Mouse (Mus musculus) intestine, embryonic 15.5 days (tissue): ENCODE results near the gene Tbc1d9b. TPM values are rescaled to one million over a fixed set of nuclear protein-coding genes. Genes with fewer than 3 reads are reported as not detected.

ENCODE experiments used
- ATAC-seq: fragments of 200-750 bp; cut with Nextera tagmentation; 2 replicates; pipeline ENCODE4 v1.8.0; 2017; ENCODE audit warnings: moderate TSS enrichment, moderate library complexity
- H3K27ac ChIP-seq: fragments of 300-500 bp; sonication (generic); 2 replicates; pipeline ENCODE4 v1.5.1; 2015; ENCODE audit warnings: mild to moderate bottlenecking, inconsistent platforms
- H3K27me3 ChIP-seq: fragments of 300-500 bp; sonication (generic); replicated peaks from 2 replicates; pipeline ENCODE4 v1.6.1; 2015; ENCODE audit warnings: inconsistent platforms
- H3K36me3 ChIP-seq: fragments of 300-500 bp; sonication (generic); 2 replicates; pipeline ENCODE4 v1.6.1; 2015; ENCODE audit warnings: inconsistent platforms
- H3K4me1 ChIP-seq: fragments of 300-500 bp; sonication (generic); replicated peaks from 2 replicates; pipeline ENCODE4 v1.6.1; 2015; ENCODE audit warnings: inconsistent platforms
- H3K4me2 ChIP-seq: fragments of 300-500 bp; sonication (generic); replicated peaks from 2 replicates; pipeline ENCODE4 v1.6.1; 2015; ENCODE audit warnings: mild to moderate bottlenecking, inconsistent platforms
- H3K4me3 ChIP-seq: fragments of 300-500 bp; sonication (generic); replicated peaks from 2 replicates; pipeline ENCODE4 v1.5.1; 2015; ENCODE audit warnings: inconsistent platforms
- H3K9ac ChIP-seq: fragments of 300-500 bp; sonication (generic); 2 replicates; pipeline ENCODE4 v1.6.1; 2015; ENCODE audit warnings: inconsistent platforms
- H3K9me3 ChIP-seq: fragments of 300-500 bp; sonication (generic); 2 replicates; pipeline ENCODE4 v1.6.1; 2016; ENCODE audit warnings: inconsistent platforms
- WGBS: fragments of 180-500 bp; shearing (Covaris S2); methylation state at CpG from one replicate; pipeline ENCODE4 v1.1.7; 2015; 5-methylcytosine and 5-hydroxymethylcytosine counted together
- polyA plus RNA-seq: library from polyadenylated mRNA; unstranded; fragments of >200 nt; fragmentation: Nextera tagmentation; extraction: Ambion mirVana; gene quantifications from 2 replicates; pipeline ENCODE4 v1.2.1, GENCODE M21; 2015

The Tbc1d9b gene
- polyA plus RNA-seq, 1 experiment from 2014 or later = 31.5 TPM

GRCm38 (mm10) chr11:50147267-50147957, 16.2 kb downstream of the Tbc1d9b start:
- Histone ChIP-seq H3K27me3 (no peaks in the 10 kb centered on the region), H3K4me2 (no peak overlapping the region), H3K9me3 (no peaks in the 10 kb centered on the region), H3K4me1 (no peaks in the 10 kb centered on the region), H3K36me3 (peaks cover 61% of the 10 kb centered on the region), H3K27ac (no peak overlapping the region), H3K4me3 (no peak overlapping the region), H3K9ac (no peak overlapping the region)
- 82% methylated on average over 9 of the region's 9 CpGs for WGBS
- no peak for ATAC-seq

DNA sequence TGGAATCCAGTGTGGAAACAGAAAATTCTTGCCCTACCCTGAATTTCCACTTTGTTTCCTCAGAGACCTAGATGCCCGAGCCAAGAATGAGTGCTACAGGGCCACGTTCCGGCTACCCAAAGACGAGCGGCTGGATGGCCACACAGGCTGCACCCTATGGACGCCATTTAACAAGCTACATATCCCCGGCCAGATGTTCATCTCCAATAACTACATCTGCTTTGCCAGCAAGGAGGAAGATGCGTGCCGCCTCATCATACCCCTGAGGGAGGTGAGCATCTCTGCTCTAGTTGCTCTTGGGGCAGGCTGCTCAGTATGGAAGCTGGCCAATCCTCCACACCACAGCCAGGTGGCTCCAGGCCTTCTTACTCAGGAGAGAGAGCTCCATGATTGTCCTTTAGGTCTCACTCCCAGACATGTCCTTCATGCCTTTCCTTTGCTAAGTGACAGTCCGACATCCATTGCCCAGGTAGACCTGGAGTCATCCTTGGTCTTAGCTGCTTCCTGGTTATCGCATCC, 16.8 kb downstream of the Tbc1d9b start:
- no peak overlapping the region for H3K27ac ChIP-seq
- 96% methylated on average over 11 of the region's 11 CpGs for WGBS
- H3K9ac ChIP-seq = no peak overlapping the region
- no peak for ATAC-seq
- no peaks in the 10 kb centered on the region for H3K4me1 ChIP-seq
- H3K9me3 ChIP-seq = no peaks in the 10 kb centered on the region
- H3K4me2 ChIP-seq = no peak overlapping the region
- no peak overlapping the region for H3K4me3 ChIP-seq
- H3K27me3 ChIP-seq = no peaks in the 10 kb centered on the region
- peaks cover 65% of the 10 kb centered on the region for H3K36me3 ChIP-seq

GRCm38 (mm10) chr11:50149200-50149599, 18.0 kb downstream of the Tbc1d9b start:
- Histone ChIP-seq H3K27ac (no peak overlapping the region), H3K4me3 (no peak overlapping the region), H3K4me2 (no peak overlapping the region), H3K27me3 (no peaks in the 10 kb centered on the region), H3K9me3 (no peaks in the 10 kb centered on the region), H3K4me1 (no peaks in the 10 kb centered on the region), H3K9ac (no peak overlapping the region), H3K36me3 (peaks cover 62% of the 10 kb centered on the region)
- WGBS = 85% methylated on average over 7 of the region's 7 CpGs
- ATAC-seq = no peak

DNA sequence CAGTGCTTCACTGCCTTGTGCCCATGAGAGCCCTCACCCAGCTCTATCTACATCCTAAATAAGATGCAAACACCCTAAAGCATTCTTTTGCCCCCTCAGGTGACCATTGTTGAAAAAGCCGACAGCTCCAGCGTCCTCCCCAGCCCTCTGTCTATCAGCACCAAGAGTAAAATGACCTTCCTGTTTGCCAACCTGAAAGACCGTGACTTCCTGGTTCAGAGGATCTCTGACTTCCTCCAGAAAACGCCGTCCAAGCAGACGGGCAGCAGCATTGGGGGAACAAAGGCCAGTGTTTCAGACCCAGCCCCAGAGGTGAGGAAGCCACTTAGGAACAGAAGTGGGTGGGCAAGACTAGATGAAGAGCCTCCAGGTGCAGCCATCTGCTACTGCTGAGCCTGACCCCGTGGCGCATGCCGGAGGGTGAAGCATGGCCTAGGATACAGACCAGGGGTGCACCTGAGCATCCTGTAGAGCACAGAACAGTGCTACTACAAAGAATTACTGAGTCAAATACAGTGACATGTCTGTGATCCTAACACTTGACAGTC, 18.5 kb downstream of the Tbc1d9b start:
- no peaks in the 10 kb centered on the region for H3K9me3 ChIP-seq
- no peak for ATAC-seq
- peaks cover 62% of the 10 kb centered on the region for H3K36me3 ChIP-seq
- no peak overlapping the region for H3K4me3 ChIP-seq
- no peak overlapping the region for H3K27ac ChIP-seq
- H3K4me2 ChIP-seq = no peak overlapping the region
- H3K9ac ChIP-seq = no peak overlapping the region
- H3K27me3 ChIP-seq = no peaks in the 10 kb centered on the region
- no peaks in the 10 kb centered on the region for H3K4me1 ChIP-seq
- 88% methylated on average over 9 of the region's 9 CpGs for WGBS

- Histone ChIP-seq H3K27me3 (no peaks in the 10 kb centered on the region), H3K9ac (no peak overlapping the region), H3K27ac (no peak overlapping the region), H3K4me3 (no peak overlapping the region), H3K36me3 (peaks cover 58% of the 10 kb centered on the region), H3K4me1 (no peaks in the 10 kb centered on the region), H3K4me2 (no peak overlapping the region), H3K9me3 (no peaks in the 10 kb centered on the region)
- no peak for ATAC-seq
- 92% methylated on average over 3 of the region's 3 CpGs for WGBS
Observed at GRCm38 (mm10) chr11:50151374-50151773, 20.2 kb downstream of the Tbc1d9b start.

DNA sequence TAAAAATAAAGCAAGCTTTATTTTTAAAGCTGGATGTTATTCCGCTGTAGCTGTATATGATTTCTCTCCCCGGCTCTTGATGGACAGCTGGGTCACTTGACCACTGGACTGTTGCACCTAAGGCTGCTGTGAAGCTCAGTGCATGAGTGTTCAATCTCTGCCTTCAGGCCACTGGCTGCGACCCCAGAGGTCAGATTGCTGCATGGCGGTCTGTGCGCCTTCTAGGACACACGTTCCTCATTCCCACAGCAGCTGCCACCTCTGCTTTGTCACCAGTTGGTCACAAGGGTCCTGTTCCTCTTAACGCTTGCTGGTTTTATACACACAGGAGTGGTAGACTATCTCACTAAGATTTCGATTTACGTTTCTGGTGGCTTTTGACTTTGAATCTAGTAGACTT, 23.0 kb downstream of the Tbc1d9b start:
- H3K27me3 ChIP-seq = no peaks in the 10 kb centered on the region
- ATAC-seq = no peak
- no peak overlapping the region for H3K9ac ChIP-seq
- 78% methylated on average over 9 of the region's 9 CpGs for WGBS
- peaks cover 64% of the 10 kb centered on the region for H3K36me3 ChIP-seq
- no peaks in the 10 kb centered on the region for H3K4me1 ChIP-seq
- no peaks in the 10 kb centered on the region for H3K9me3 ChIP-seq
- no peak overlapping the region for H3K4me3 ChIP-seq
- H3K4me2 ChIP-seq = no peak overlapping the region
- no peak overlapping the region for H3K27ac ChIP-seq

GRCm38 (mm10) chr11:50154777-50155520, 23.8 kb downstream of the Tbc1d9b start:
- no peak overlapping the region for H3K9ac ChIP-seq
- H3K27me3 ChIP-seq = no peaks in the 10 kb centered on the region
- no peaks in the 10 kb centered on the region for H3K9me3 ChIP-seq
- ATAC-seq = no peak
- no peak overlapping the region for H3K4me2 ChIP-seq
- H3K27ac ChIP-seq = no peak overlapping the region
- peaks cover 60% of the 10 kb centered on the region for H3K36me3 ChIP-seq
- WGBS = 85% methylated on average over 12 of the region's 12 CpGs
- no peaks in the 10 kb centered on the region for H3K4me1 ChIP-seq
- no peak overlapping the region for H3K4me3 ChIP-seq

DNA sequence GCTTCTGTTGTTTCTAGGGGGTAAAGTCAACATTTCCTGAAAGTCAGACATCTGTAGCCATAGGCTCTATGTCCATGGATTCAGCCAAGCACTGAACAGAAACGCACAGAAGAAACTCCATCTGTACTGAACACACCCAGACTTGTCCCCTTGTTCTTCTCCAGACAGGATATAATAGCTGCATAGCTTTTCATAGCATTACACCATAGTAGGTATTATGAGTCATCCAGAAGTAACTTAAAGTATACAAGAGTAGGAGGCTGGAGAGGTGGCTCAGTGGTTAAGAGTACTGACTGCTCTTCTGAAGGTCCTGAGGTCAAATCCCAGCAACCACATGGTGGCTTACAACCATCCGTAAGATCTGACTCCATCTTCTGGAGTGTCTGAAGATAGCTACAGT, 24.6 kb downstream of the Tbc1d9b start:
- Histone ChIP-seq H3K4me2 (no peak overlapping the region), H3K36me3 (peaks cover 56% of the 10 kb centered on the region), H3K9ac (no peak overlapping the region), H3K4me1 (no peaks in the 10 kb centered on the region), H3K4me3 (no peak overlapping the region), H3K27ac (no peak overlapping the region), H3K27me3 (no peaks in the 10 kb centered on the region), H3K9me3 (no peaks in the 10 kb centered on the region)
- no peak for ATAC-seq
- 89% methylated on average over 2 of the region's 2 CpGs for WGBS

GRCm38 (mm10) chr11:50156725-50157258, 25.6 kb downstream of the Tbc1d9b start:
- no peak for ATAC-seq
- WGBS = 90% methylated on average over 16 of the region's 16 CpGs

DNA sequence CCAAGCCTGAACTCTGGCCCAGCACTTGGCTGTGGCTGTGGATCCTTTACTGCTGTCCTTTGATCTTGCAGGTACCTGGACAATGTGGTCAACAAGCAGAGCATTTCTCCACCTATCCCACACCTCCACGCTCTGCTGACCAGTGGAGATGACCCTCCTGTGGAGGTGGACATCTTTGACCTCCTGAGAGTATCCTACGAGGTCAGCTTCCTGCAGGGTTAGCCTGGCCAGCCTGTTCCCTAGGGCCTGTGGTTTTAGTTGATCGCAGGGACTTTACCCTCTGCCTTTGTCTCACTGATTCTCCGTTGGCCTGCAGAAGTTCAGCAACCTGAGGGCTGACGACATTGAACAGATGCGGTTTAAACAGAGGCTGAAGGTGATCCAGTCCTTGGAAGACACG, 27.1 kb downstream of the Tbc1d9b start:
- Histone ChIP-seq H3K36me3 (peaks cover 40% of the 10 kb centered on the region), H3K9me3 (no peaks in the 10 kb centered on the region), H3K4me2 (no peak overlapping the region), H3K27me3 (no peaks in the 10 kb centered on the region), H3K27ac (no peak overlapping the region), H3K9ac (no peak overlapping the region), H3K4me3 (no peak overlapping the region), H3K4me1 (no peaks in the 10 kb centered on the region)
- 90% methylated on average over 7 of the region's 7 CpGs for WGBS
- ATAC-seq = no peak

More at GRCm38 (mm10) chr11:50156725-50157258, 25.6 kb downstream of the Tbc1d9b start:
- Histone ChIP-seq H3K4me1 (no peaks in the 10 kb centered on the region), H3K27ac (no peak overlapping the region), H3K4me3 (no peak overlapping the region), H3K9ac (no peak overlapping the region), H3K9me3 (no peaks in the 10 kb centered on the region), H3K36me3 (peaks cover 47% of the 10 kb centered on the region), H3K27me3 (no peaks in the 10 kb centered on the region), H3K4me2 (no peak overlapping the region)

GRCm38 (mm10) chr11:50159347-50159746, 28.2 kb downstream of the Tbc1d9b start:
- ATAC-seq = no peak
- Histone ChIP-seq H3K4me3 (no peak overlapping the region), H3K4me1 (no peaks in the 10 kb centered on the region), H3K27ac (no peak overlapping the region), H3K9ac (no peak overlapping the region), H3K4me2 (no peak overlapping the region), H3K27me3 (no peaks in the 10 kb centered on the region), H3K36me3 (peaks cover 47% of the 10 kb centered on the region), H3K9me3 (no peaks in the 10 kb centered on the region)
- 71% methylated on average over 4 of the region's 4 CpGs for WGBS

- no peak overlapping the region for H3K4me2 ChIP-seq
- WGBS = 65% methylated on average over 10 of the region's 10 CpGs
- peak; percentile 66 for ATAC-seq
- no peak overlapping the region for H3K27ac ChIP-seq
- peaks cover 39% of the 10 kb centered on the region for H3K36me3 ChIP-seq
- H3K4me3 ChIP-seq = no peak overlapping the region
- H3K27me3 ChIP-seq = no peaks in the 10 kb centered on the region
- H3K9me3 ChIP-seq = no peaks in the 10 kb centered on the region
- H3K4me1 ChIP-seq = no peaks in the 10 kb centered on the region
- no peak overlapping the region for H3K9ac ChIP-seq
Observed at GRCm38 (mm10) chr11:50161578-50162304, 30.5 kb downstream of the Tbc1d9b start.
